Mouse (Mus musculus) heart, postnatal 0 days (tissue): ENCODE data around the gene Sash1.

Source experiments
- CTCF ChIP-seq: IDR thresholded peaks from 2 replicates; pipeline ENCODE4 v1.5.1; 2016; ENCODE audit warnings: antibody characterized with exemption, control low read depth, low read depth
- EP300 ChIP-seq: IDR thresholded peaks from 2 replicates; pipeline ENCODE4 v1.6.1; 2016; ENCODE audit warnings: antibody characterized with exemption, low read depth

DNA sequence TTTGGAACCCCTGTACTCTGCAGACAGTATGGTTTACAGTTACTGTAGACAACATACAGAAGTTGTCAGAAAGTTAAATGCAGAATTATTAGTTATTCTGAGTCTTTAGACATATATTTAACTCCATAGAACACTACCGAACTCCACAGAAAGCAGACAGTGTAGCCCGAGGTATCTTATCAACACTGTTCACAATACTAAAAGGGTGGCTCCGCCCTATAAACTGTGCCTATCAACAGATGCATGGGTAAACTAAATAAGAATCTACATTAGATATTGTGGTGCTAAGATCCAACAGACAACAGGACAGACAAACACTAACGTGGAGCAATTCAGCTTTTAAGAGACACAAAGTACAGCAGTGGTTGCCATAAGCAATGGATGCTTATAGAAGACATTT lies 106.0 kb downstream of the Sash1 start:
- TF ChIP-seq CTCF (no peak), EP300 (no peak)
